Mouse (Mus musculus) embryo, embryonic 11 days (tissue): Measurements from ENCODE around the gene Ubxn6.
"Not testable (repeated sequence)": the region's sequence is repeated elsewhere in the genome, so short reads cannot be mapped to it uniquely, and the experiment has no call there.

ENCODE experiments used
- DNase-seq: peaks from one replicate; pipeline ENCODE4 v3.0.0-alpha.2; 2015

The Ubxn6 gene

GRCm38 (mm10) chr17:56100811-56101210, 26.0 kb upstream of the Ubxn6 start:
- DNase-seq = no peak

DNA sequence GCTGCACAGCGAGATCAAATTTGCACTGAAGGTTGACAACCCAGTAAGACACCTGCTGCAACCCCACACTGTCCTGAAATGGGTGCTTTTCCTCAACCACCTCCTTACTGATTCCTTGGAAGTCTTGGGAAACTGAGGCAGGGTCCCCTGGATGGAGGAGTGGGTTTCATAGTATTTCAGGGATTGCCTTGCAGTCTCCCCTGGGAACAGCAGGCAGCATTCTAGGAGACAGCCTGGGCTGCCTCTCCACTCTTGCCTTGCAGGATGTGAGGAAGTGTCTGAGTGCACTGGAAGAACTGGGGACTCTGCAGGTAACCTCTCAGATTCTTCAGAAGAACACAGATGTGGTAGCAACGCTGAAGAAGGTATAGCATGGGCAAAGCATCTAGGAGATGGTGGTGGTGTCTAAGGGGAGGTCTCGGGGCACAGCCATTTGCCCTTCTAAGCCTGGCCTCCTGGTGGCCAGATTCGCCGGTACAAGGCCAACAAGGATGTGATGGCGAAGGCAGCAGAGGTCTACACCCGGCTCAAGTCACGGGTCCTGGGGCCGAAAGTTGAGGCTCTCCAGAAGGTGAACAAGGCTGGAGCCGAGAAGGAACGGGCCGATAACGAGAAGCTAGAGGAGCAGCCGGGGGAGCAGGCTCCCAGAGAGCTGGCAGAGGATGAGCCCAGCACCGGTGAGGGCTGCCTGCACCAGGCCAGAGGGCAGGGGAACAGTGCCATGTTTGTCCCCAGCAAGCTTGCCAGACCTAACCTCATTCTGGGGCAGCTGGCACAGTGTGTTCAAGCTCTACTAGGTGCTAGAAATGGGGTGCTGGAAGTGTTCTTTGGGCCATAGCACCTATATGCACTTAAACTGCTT, 24.1 kb upstream of the Ubxn6 start:
- DNase-seq = no peak

DNA sequence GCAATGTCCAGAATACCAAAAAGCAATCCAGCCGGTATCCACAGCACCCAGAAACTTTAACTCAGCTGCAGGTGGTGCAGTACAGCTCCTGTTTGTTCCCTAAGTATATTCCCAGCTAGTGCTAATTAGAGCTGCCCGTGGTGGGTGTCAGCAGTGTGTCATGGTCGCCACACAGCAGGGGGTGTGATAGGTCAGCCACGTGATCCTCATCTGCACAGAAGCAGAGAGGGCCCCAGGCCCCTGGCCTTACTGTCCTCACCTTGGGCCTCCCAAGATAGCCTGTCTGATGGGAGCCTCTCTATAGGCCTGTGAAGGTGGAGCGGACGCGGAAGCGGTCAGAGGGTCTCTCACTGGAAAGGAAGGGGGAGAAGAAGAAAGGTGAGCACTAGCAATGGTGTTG, 23.4 kb upstream of the Ubxn6 start:
- no peak for DNase-seq

DNA sequence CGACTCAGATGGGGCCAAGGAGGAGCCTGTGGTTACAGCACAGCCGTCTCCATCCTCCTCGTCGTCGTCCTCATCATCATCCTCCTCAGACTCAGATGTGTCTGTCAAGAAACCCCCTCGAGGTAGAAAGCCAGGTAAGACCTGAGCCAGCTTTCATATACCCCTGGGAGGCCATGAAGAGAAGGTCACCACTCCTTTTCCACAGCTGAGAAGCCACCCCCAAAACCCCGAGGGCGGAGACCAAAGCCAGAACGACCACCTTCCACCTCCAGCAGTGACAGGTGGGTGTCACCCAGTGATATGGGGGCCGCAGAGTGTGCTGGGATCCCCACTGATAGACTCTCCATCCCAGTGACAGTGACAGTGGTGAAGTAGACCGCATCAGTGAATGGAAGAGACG, 22.1 kb upstream of the Ubxn6 start:
- DNase-seq = no peak

- no peak for DNase-seq
Observed at GRCm38 (mm10) chr17:56092794-56093193, 18.0 kb upstream of the Ubxn6 start.

GRCm38 (mm10) chr17:56092312-56092711, 17.5 kb upstream of the Ubxn6 start:
- no peak for DNase-seq

- DNase-seq = peak; percentile 92
Observed at GRCm38 (mm10) chr17:56080781-56081585, 6.2 kb upstream of the Ubxn6 start.

- DNase-seq = peak; percentile 8
Observed at GRCm38 (mm10) chr17:56079921-56080320, 5.1 kb upstream of the Ubxn6 start.

DNA sequence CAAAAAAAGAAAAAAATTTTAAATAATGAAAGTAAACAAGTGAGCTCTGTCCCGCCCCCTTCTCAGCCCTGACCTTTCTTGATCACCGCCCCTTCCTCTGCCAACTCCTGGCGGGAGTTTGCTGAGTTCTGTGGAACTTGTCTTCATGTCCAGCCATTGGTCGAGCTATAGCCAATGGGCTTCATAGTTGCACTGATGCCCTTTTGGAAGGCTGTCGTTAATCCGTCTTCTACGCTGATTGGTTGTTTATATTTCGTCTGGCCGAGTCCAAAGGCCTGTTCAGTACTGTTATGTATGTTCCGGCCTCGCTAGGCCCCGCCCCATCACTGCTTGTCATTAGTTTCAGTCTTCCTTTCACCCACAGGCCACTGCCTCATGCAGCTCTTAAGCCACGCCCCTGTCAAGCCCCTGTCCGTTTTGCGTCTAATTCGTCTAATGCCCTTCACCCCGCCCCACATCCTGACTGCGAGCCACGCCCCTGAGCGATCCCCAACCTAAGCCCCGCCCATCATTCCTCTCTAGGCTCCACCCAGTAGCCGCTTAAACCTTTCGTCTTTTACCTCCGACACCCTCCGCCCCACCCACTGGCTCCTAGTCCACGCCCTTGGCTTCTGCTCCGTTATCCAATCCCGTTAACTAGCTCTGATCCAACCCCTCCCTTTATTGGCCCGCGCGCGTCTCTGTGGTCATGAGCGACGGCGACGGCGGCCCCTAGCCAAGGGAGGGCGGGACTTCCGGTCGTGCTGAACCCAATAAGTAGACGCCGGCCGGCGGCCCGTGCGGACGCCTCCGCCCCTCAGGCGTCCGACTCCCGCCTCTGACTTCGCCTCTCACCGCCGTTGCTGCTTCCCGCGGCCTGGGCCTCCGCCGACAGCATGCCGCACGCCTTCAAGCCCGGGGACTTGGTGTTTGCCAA, 4.3 kb upstream of the Ubxn6 start, which contains the start of gene Hdgfl2:
Gene Hdgfl2, plus strand, starts transcription at position 755 of the 916 bp plus-strand sequence.
- DNase-seq = peak; percentile 100

DNA sequence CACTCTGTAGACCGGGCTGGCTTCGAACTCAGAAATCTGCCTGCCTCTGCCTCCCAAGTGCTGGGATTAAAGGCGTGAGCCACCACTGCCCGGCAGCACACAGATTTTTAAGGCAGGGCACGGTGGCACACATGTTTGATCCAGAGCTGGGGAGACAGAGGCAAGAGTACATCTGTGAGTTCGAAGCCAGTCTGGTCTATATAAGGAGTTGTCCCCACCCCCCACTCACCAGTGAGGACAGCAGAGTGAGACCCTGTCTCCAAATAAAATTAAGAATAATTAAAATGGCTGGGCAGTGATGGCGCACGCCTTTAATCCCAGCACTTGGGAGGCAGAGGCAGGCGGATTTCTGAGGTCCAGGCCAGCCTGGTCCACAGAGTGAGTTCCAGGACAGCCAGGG, 3.5 kb upstream of the Ubxn6 start:
- DNase-seq = not testable (repeated sequence)

DNA sequence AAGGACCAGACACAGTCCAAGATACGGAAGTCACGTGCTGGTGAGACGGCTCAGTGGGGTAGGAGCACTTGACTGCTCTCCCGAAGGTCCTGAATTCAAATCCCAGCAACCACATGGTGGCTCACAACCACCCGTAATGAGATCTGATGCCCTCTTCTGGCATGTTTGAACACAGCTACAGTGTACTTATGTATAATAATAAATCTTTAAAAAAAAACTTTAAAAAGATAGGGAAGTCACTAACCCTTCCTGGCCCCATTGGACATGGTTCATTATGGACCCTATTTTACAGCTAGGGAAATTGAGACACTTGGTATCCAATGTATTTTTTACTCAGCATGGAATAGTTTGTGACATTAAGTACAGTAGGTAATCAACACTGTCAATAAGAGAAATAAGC, 2.7 kb upstream of the Ubxn6 start:
- DNase-seq = no peak

GRCm38 (mm10) chr17:56074097-56074826, 566 bp downstream of the Ubxn6 start:
- peak; percentile 92 for DNase-seq

DNA sequence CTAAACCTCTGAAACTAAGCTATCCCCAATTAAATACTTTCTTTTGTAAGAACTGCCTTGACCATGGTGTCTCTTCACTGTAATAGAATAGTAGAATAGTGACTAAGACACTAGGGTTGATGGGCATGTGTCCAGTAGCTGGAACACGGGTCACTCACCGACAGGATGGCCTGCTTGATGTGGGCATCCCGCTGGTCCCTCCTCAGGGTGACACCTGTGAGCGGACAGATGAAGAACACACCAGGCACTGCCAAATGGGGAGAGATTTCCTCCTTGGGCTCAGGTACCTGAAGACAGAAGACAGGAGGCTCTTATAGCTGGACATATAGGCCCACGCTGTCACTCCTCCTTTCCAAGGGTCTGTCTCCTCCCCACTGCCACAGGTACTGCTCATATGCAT, 2.6 kb downstream of the Ubxn6 start:
- no peak for DNase-seq

- DNase-seq = no peak
Observed at GRCm38 (mm10) chr17:56071126-56071525, 3.7 kb downstream of the Ubxn6 start.

- no peak for DNase-seq
Observed at GRCm38 (mm10) chr17:56069066-56069465, 5.8 kb downstream of the Ubxn6 start.

GRCm38 (mm10) chr17:56066451-56066850, 8.4 kb downstream of the Ubxn6 start:
- DNase-seq = no peak

DNA sequence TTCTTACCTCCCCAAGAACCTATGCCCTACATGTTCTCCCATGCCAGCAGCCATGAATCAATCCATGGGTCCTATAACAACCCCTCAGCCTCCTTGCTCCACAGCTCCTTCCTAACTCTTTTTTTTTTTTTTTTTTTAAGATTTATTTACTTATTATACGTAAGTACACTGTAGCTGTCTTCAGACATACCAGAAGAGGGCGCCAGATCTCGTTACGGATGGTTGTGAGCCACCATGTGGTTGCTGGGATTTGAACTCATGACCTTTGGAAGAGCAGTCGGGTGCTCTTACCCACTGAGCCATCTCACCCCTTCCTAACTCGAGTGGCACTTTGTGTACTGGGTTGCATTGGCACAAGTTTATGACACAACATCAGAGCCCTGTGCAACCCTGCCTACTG, 9.1 kb downstream of the Ubxn6 start:
- not testable (repeated sequence) for DNase-seq

DNA sequence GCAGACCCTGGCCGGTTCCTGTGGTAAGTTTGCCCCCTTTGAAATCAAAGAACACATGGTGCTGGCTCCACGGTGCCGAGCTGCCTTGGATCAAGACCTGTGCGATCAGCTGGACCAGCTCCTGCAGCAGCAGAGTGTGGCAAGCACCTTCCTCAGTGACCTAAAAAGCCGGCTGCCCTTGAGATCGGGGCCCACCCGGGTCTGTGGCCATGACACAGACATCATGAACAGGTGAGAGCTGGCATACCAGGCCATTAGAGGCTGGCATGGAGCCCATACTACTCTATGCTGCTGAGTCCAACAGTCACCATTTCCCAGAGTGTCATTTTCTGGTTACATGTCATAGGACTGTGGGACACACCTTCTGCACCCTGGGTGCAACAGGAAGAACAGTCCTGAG, 12.7 kb downstream of the Ubxn6 start:
- DNase-seq = no peak

- no peak for DNase-seq
Observed at GRCm38 (mm10) chr17:56057381-56058120, 17.3 kb downstream of the Ubxn6 start.

DNA sequence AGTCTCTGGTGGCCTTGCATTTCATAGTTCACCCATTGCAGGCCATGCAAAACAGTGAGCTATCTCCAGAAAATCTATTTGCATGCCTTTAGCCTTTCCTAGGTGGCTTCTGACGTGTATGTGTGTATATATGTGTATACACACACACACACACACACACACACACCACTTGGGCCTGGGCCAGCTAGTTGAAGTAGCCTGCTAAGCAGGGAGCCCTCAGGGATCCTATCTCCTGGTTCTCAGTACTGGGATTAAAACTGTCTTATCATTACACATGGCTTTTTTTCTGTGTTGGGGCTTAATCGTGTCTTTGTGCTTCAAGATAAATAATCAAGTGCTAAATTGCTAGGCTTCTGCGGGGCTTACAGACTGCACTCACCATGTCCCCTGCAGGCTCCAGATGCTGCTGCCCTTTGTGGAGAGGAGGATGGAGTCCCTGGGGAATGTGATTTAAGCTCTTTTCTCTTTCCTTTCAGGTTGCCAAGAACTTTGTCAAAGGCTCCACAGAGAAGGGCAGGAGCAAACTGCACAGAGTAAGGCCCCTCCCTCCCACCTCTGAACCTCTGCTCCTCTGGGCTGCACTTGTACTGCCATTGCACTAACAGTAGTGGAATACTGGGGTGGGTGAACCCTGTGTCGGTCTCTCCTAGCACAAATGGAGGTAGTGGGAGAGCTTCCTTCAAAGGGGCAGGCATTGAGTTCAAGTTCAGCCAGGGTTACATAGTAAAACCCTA, 18.7 kb downstream of the Ubxn6 start:
- no peak for DNase-seq

DNA sequence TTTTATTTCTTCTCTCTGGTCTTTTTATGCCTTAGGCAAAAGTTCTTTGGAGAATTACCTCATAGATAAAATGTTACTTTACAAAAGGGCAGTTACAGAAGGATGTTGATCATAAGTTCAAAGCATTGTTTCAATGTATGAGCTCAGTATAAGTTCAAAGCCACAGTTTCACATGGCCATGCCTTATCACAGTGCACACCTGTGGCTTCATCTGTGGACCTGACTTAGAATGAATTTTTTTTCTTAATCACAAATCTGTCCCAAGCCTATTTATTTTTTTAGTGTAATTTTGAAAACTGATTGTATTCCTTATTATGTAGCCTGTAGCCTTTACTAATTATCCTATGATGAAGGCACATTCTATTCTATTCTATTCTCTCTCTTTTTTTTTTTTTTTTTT, 19.9 kb downstream of the Ubxn6 start:
- no peak for DNase-seq
